Mouse (Mus musculus) C2C12 (cell line): ENCODE measurements around the gene Slc6a6.

Experiments used
- CEBPB ChIP-seq: IDR thresholded peaks from one replicate; pipeline ENCODE4 v1.6.1; 2011; ENCODE audit warnings: low read depth, mild to moderate bottlenecking, control low read depth, moderate library complexity
- CTCF ChIP-seq: IDR thresholded peaks from one replicate; pipeline ENCODE4 v1.5.1; 2011; ENCODE audit not compliant: control insufficient read depth, insufficient read depth, insufficient read length
- FOSL1 ChIP-seq: IDR thresholded peaks from one replicate; pipeline ENCODE4 v1.8.0; 2011; ENCODE audit warnings: mild to moderate bottlenecking, low read length; ENCODE audit not compliant: poor library complexity, insufficient read depth, severe bottlenecking
- MAX ChIP-seq: IDR thresholded peaks from one replicate; pipeline ENCODE4 v1.6.1; 2011; ENCODE audit warnings: mild to moderate bottlenecking, control low read depth
- MYOD1 ChIP-seq: IDR thresholded peaks from one replicate; pipeline ENCODE4 v1.6.1; 2011; ENCODE audit warnings: low read depth; ENCODE audit not compliant: control insufficient read depth, insufficient read length
- USF1 ChIP-seq: IDR thresholded peaks from one replicate; pipeline ENCODE4 v1.6.1; 2011; ENCODE audit warnings: low read depth, mild to moderate bottlenecking, control low read depth, moderate library complexity

DNA sequence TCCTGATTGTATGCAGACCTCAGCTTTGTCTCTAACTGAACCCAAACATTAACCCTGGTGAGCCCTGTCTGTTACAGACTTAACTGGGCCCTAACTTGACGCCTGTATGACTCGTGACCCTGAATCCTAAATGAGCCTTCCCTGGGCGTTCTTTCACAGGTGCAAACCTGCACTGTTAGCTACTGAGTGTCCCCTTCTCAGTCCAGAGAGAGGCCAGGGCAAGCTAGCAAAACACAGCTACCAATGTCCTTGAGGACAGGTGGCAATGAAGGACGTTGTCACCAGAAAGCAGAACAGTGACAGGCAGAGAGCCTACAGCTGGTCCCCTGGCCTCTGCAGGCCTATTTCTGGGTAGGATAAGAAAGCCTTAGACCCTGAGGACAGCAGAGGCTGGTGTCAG lies 37.0 kb upstream of the Slc6a6 start:
- no peak for TF ChIP-seq CTCF
- TF ChIP-seq CEBPB, result no peak
- TF ChIP-seq FOSL1, result no peak
- no peak for TF ChIP-seq MYOD1
- no peak for TF ChIP-seq USF1
- no peak for TF ChIP-seq MAX
